Mouse (Mus musculus): ENCODE measurements around the gene Olfr1371. TPM values are rescaled to one million over a fixed set of nuclear protein-coding genes. Genes with fewer than 3 reads are reported as not detected.

The Olfr1371 gene
- polyA plus RNA-seq, 1 experiment from 2014 or later: not detected

- H3K4me3 ChIP-seq (ENCODE audit: low read depth, low read length): no peak overlapping the region
- H3K27ac ChIP-seq (ENCODE audit: low read depth, low read length): no peak overlapping the region
- H3K9ac ChIP-seq (ENCODE audit: low read length): no peak overlapping the region
- H3K27me3 ChIP-seq (replicated peaks; ENCODE audit: control insufficient read depth, insufficient read depth, low read length): no peaks in the 10 kb centered on the region
- H3K4me2 ChIP-seq (ENCODE audit: low read length): no peak overlapping the region
- ATAC-seq: no peak
- 81% methylated on average over 5 of the region's 5 CpGs for WGBS
- H3K9me3 ChIP-seq (replicated peaks; ENCODE audit: control insufficient read depth, low read length): no peaks in the 10 kb centered on the region
- no peaks in the 10 kb centered on the region for H3K4me1 ChIP-seq (ENCODE audit: control insufficient read depth, insufficient read depth, low read length)
- peaks cover 28% of the 10 kb centered on the region for H3K36me3 ChIP-seq (ENCODE audit: control insufficient read depth, insufficient read depth, low read length)
- no peak for DNase-seq (ENCODE audit: low spot score)
Measured at GRCm38 (mm10) chr11:52251770-52252169, 38.0 kb upstream of the Olfr1371 start.

GRCm38 (mm10) chr11:52249452-52249851, 35.7 kb upstream of the Olfr1371 start:
- H3K9me3 ChIP-seq (replicated peaks; ENCODE audit: control insufficient read depth, low read length): no peaks in the 10 kb centered on the region
- WGBS: 79% methylated on average over 2 of the region's 2 CpGs
- no peaks in the 10 kb centered on the region for H3K27me3 ChIP-seq (replicated peaks; ENCODE audit: control insufficient read depth, insufficient read depth, low read length)
- H3K27ac ChIP-seq (ENCODE audit: low read depth, low read length): no peak overlapping the region
- H3K4me1 ChIP-seq (ENCODE audit: control insufficient read depth, insufficient read depth, low read length): no peaks in the 10 kb centered on the region
- H3K4me3 ChIP-seq (ENCODE audit: low read depth, low read length): no peak overlapping the region
- DNase-seq (ENCODE audit: low spot score) (no peak), ATAC-seq (no peak)
- H3K4me2 ChIP-seq (ENCODE audit: low read length): no peak overlapping the region
- H3K36me3 ChIP-seq (ENCODE audit: control insufficient read depth, insufficient read depth, low read length): peaks cover 44% of the 10 kb centered on the region
- no peak overlapping the region for H3K9ac ChIP-seq (ENCODE audit: low read length)

- ATAC-seq (no peak), DNase-seq (ENCODE audit: low spot score) (no peak)
- Histone ChIP-seq H3K27ac (ENCODE audit: low read depth, low read length) (no peak overlapping the region), H3K27me3 (replicated peaks; ENCODE audit: control insufficient read depth, insufficient read depth, low read length) (no peaks in the 10 kb centered on the region), H3K4me1 (ENCODE audit: control insufficient read depth, insufficient read depth, low read length) (no peaks in the 10 kb centered on the region), H3K4me3 (ENCODE audit: low read depth, low read length) (no peak overlapping the region), H3K36me3 (ENCODE audit: control insufficient read depth, insufficient read depth, low read length) (peaks cover 67% of the 10 kb centered on the region), H3K9ac (ENCODE audit: low read length) (no peak overlapping the region), H3K4me2 (ENCODE audit: low read length) (no peak overlapping the region), H3K9me3 (replicated peaks; ENCODE audit: control insufficient read depth, low read length) (no peaks in the 10 kb centered on the region)
- 91% methylated on average over 4 of the region's 4 CpGs for WGBS
Measured at GRCm38 (mm10) chr11:52240898-52241542, 27.2 kb upstream of the Olfr1371 start.

- Histone ChIP-seq H3K4me3 (ENCODE audit: low read depth, low read length) (no peak overlapping the region), H3K4me1 (ENCODE audit: control insufficient read depth, insufficient read depth, low read length) (peaks cover 14% of the 10 kb centered on the region), H3K9ac (ENCODE audit: low read length) (no peak overlapping the region), H3K27ac (ENCODE audit: low read depth, low read length) (no peak overlapping the region), H3K36me3 (ENCODE audit: control insufficient read depth, insufficient read depth, low read length) (peaks cover 25% of the 10 kb centered on the region), H3K27me3 (replicated peaks; ENCODE audit: control insufficient read depth, insufficient read depth, low read length) (no peaks in the 10 kb centered on the region), H3K9me3 (replicated peaks; ENCODE audit: control insufficient read depth, low read length) (no peaks in the 10 kb centered on the region), H3K4me2 (ENCODE audit: low read length) (peak overlapping the region; percentile 69; the same call in 1 of the 2 replicates)
- no peak for ATAC-seq
- DNase-seq (ENCODE audit: low spot score): no peak
Measured at GRCm38 (mm10) chr11:52234509-52234908, 20.7 kb upstream of the Olfr1371 start.

- Histone ChIP-seq H3K9me3 (replicated peaks; ENCODE audit: control insufficient read depth, low read length) (no peaks in the 10 kb centered on the region), H3K36me3 (ENCODE audit: control insufficient read depth, insufficient read depth, low read length) (peaks cover 21% of the 10 kb centered on the region), H3K9ac (ENCODE audit: low read length) (no peak overlapping the region), H3K4me1 (ENCODE audit: control insufficient read depth, insufficient read depth, low read length) (peaks cover 14% of the 10 kb centered on the region), H3K27me3 (replicated peaks; ENCODE audit: control insufficient read depth, insufficient read depth, low read length) (no peaks in the 10 kb centered on the region), H3K27ac (ENCODE audit: low read depth, low read length) (no peak overlapping the region), H3K4me2 (ENCODE audit: low read length) (peak overlapping the region; percentile 69), H3K4me3 (ENCODE audit: low read depth, low read length) (no peak overlapping the region)
- ATAC-seq: no peak
- no peak for DNase-seq (ENCODE audit: low spot score)
- 95% methylated on average over 1 of the region's 1 CpGs for WGBS
Measured at GRCm38 (mm10) chr11:52233906-52234305, 20.1 kb upstream of the Olfr1371 start.

- H3K36me3 ChIP-seq (ENCODE audit: control insufficient read depth, insufficient read depth, low read length): peaks cover 15% of the 10 kb centered on the region
- H3K4me2 ChIP-seq (ENCODE audit: low read length): peak overlapping the region; percentile 69
- WGBS: 35% methylated on average over 3 of the region's 3 CpGs
- H3K4me1 ChIP-seq (ENCODE audit: control insufficient read depth, insufficient read depth, low read length): peaks cover 14% of the 10 kb centered on the region
- H3K27me3 ChIP-seq (replicated peaks; ENCODE audit: control insufficient read depth, insufficient read depth, low read length): no peaks in the 10 kb centered on the region
- DNase-seq (ENCODE audit: low spot score) (no peak), ATAC-seq (no peak)
- no peak overlapping the region for H3K27ac ChIP-seq (ENCODE audit: low read depth, low read length)
- no peaks in the 10 kb centered on the region for H3K9me3 ChIP-seq (replicated peaks; ENCODE audit: control insufficient read depth, low read length)
- peak overlapping the region; percentile 98 for H3K4me3 ChIP-seq (ENCODE audit: low read depth, low read length)
- peak overlapping the region; percentile 99 for H3K9ac ChIP-seq (ENCODE audit: low read length)
Measured at GRCm38 (mm10) chr11:52233043-52233653, 19.4 kb upstream of the Olfr1371 start.

- H3K4me3 ChIP-seq (ENCODE audit: low read depth, low read length): peak within 1 kb of the TSS; percentile 98
- WGBS: under 1% methylated on average over 87 of the region's 87 CpGs
- peaks cover 14% of the 10 kb centered on the region for H3K4me1 ChIP-seq (ENCODE audit: control insufficient read depth, insufficient read depth, low read length)
- DNase-seq (ENCODE audit: low spot score): peak; percentile 94
- peaks cover 2% of the 10 kb centered on the region for H3K36me3 ChIP-seq (ENCODE audit: control insufficient read depth, insufficient read depth, low read length)
- H3K9ac ChIP-seq (ENCODE audit: low read length): peak within 1 kb of the TSS; percentile 99
- peak within 1 kb of the TSS; percentile 69 for H3K4me2 ChIP-seq (ENCODE audit: low read length)
- no peaks in the 10 kb centered on the region for H3K9me3 ChIP-seq (replicated peaks; ENCODE audit: control insufficient read depth, low read length)
- H3K27me3 ChIP-seq (replicated peaks; ENCODE audit: control insufficient read depth, insufficient read depth, low read length): no peaks in the 10 kb centered on the region
- ATAC-seq: peak; percentile 93
- H3K27ac ChIP-seq (ENCODE audit: low read depth, low read length): peak within 1 kb of the TSS; percentile 99
Measured at GRCm38 (mm10) chr11:52231606-52232541, 18.1 kb upstream of the Olfr1371 start, which contains the start of gene Skp1a. Gene Skp1a, plus strand, starts transcription at chr11:52231995.

- H3K9me3 ChIP-seq (replicated peaks; ENCODE audit: control insufficient read depth, low read length): no peaks in the 10 kb centered on the region
- WGBS: 59% methylated on average over 5 of the region's 5 CpGs
- DNase-seq (ENCODE audit: low spot score): no peak
- peaks cover 14% of the 10 kb centered on the region for H3K4me1 ChIP-seq (ENCODE audit: control insufficient read depth, insufficient read depth, low read length)
- ATAC-seq: no peak
- H3K4me3 ChIP-seq (ENCODE audit: low read depth, low read length): peak overlapping the region; percentile 98; the same call in 1 of the 2 replicates
- no peaks in the 10 kb centered on the region for H3K36me3 ChIP-seq (ENCODE audit: control insufficient read depth, insufficient read depth, low read length)
- no peaks in the 10 kb centered on the region for H3K27me3 ChIP-seq (replicated peaks; ENCODE audit: control insufficient read depth, insufficient read depth, low read length)
- H3K27ac ChIP-seq (ENCODE audit: low read depth, low read length): 0 out of 2 replicates have a peak overlapping the region, but pooled peaks have one; percentile 14
- H3K9ac ChIP-seq (ENCODE audit: low read length): peak overlapping the region; percentile 99
- peak overlapping the region; percentile 69 for H3K4me2 ChIP-seq (ENCODE audit: low read length)
Measured at GRCm38 (mm10) chr11:52230694-52231093, 16.9 kb upstream of the Olfr1371 start.
